Mouse (Mus musculus) olfactory bulb, adult 2 months (tissue): ENCODE measurements at regions not wholly inside any gene's neighbourhood (a gene's known extent, or its start where the extent isn't known, plus 50 kb on each side); places are given as distances from the start of the nearest gene placed in this dataset.

Source experiments
- CTCF ChIP-seq: fragments of 200-500 bp; IDR thresholded peaks from 2 replicates; pipeline ENCODE4 v1.5.1; 2012; ENCODE audit warnings: low read depth, mild to moderate bottlenecking, low read length, moderate library complexity; ENCODE audit not compliant: insufficient read depth
- POLR2A ChIP-seq: fragments of 200-500 bp; IDR thresholded peaks from 2 replicates; pipeline ENCODE4 v1.6.1; 2012; ENCODE audit warnings: mild to moderate bottlenecking, low read depth, low read length, moderate library complexity; ENCODE audit not compliant: insufficient read depth

- TF ChIP-seq POLR2A (no peak), CTCF (no peak)
Measured at GRCm38 (mm10) chr2:72865462-72866365, 114.5 kb downstream of the Sp3 start.
